Mouse (Mus musculus) cerebral cortex, adult 2 months (tissue): Measurements from ENCODE around the gene Hoxb4.

Experiments used
- WGBS: fragments of 180-500 bp; shearing (Covaris S2); methylation state at CpG from one replicate; pipeline ENCODE4 v1.1.7; 2018; 5-methylcytosine and 5-hydroxymethylcytosine counted together

The Hoxb4 gene

DNA sequence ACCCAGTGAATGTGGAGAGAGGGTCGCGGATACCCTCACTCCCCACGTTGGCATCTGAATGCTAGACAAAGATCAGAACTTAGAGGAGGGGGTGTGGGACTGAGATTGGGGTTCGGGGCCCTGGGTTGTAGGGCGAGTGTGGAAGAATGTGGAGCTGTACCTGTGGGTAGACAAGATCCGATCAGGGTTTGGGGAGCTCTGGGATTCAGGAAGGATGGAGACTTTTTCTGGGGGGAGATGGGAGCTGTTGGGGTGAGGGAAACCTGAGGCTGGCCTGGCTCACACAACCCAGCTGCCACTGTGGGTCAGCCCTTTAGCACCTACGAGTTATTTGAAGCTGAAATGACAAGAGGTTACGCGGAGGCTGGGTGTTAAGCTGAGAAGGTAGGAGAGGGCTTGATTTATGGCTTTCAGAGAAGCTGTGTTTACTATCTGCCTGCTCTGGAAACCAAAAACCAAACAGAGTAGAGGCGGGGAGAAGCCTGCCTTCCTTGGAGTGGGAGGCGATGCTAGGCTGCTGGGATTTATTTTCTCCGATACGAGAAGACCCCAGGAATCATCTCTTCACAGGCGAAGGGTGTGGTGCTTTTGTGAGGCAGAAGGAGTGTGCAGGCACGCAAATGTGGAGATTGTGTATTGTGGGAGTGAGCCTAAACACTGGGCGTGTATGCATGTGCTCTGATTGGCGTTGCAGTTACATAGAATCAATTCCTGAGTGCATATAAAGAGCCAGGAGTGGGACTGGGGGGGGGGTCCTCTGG is 15.4 kb downstream of the Hoxb4 start:
- 11% methylated on average over 17 of the region's 17 CpGs for WGBS

DNA sequence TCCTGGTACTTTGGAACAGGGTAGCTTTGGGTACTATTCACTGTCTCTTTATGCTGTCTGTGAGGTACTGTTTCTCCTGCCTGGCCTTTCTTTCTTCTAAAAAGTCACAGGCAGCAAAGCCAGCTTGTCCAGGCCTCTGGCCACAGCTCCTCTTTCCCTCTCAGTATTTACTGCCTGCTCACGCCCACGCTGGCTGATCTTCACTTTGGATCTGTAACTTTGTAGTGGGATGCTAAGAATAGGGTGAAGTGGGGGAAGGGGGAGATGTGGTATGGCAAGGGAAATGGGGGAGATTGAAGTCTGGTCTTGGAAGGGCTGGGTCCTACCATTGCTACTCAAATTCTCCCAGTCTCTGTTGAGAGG is 15.9 kb downstream of the Hoxb4 start:
- 13% methylated on average over 2 of the region's 2 CpGs for WGBS

- 41% methylated on average over 3 of the region's 3 CpGs for WGBS
These were observed 16.9 kb downstream of the Hoxb4 start for GRCm38 (mm10) chr11:96334998-96335397.

DNA sequence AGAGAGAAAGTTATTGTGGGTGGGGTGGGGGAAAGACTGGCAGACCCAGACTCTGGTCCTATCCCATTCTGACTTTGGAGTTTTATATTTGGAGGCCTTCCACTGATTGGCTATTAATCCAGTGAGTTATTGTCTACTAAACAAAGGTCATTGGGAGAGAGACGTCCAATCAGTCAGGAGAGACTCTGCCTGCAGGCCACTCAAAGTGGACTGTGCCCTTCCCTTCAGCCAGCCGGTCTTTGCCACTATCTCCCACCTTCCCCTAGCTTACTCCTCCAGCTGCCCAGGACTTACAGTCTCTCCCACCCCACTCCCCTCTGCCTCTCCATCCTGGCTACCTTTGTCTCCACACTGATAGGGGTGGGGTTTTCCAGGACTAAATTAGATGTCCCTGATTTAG is 18.5 kb downstream of the Hoxb4 start:
- 12% methylated on average over 2 of the region's 2 CpGs for WGBS

DNA sequence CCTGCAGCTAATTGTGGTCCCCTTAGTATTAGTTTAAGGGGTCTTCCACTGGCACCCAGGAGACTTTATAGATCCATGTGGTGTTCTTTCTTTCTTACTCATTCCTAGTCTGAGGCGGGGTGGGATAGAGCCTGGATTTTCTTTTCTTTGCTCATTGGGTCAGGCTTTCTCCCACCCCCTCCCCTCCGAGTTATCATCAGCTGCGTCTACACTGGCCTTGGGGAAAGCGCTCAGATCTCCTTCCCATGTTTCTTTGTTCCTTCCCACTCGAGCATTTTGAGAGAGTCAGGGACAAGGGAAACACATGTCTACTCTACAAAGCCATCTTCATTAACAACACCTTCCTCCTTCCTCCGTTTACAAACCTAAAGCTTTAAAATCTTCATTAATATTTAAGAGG is 19.0 kb downstream of the Hoxb4 start:
- 8% methylated on average over 6 of the region's 6 CpGs for WGBS

DNA sequence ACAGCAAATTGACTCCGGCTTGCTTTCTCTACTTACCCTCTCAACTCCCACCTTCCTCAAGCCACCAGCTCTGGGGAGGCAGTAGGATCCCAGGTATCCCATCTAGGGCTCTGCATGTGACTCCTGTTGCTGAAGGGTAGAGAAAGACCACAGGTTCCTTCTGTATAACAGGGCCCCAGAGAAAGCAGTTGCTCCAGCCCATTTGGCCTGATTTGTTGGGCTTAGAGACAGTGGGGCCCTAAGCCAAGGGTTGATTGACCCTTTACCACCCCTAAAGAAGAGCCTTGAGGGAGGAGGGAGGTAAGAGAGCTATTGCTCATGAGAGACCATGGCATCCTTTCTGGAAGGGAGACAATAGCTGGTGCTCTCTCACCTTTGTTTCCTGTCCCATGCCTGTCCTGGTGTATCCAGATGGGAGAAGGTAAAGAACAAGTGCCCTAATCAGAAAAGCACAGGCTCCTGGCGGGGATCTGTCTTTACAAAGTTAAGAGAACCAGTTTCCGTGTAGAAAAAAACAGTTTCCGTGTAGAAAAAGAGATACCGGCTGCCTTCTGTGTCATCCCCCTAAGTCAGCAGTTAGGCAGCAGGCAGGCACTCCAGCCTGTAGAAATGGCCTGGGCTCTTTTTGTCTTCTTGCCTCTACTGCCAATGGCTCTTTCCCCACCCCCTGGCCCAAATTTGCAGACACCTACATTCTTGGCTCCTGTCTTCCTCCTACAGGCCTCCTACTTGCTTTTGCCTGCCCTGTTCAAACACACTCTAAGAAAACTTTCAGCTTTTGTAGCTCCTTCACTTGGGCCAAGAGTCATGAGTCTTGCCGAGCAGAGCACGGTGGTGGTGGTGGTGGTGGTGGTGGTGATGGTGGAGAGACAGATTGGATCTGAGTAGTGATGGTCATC is 21.1 kb downstream of the Hoxb4 start:
- 14% methylated on average over 7 of the region's 7 CpGs for WGBS

GRCm38 (mm10) chr11:96340698-96341365 is 22.8 kb downstream of the Hoxb4 start:
- WGBS: 3% methylated on average over 33 of the region's 36 CpGs

GRCm38 (mm10) chr11:96341701-96342575 is 23.9 kb downstream of the Hoxb4 start:
- WGBS: 4% methylated on average over 40 of the region's 40 CpGs

GRCm38 (mm10) chr11:96342576-96342930 is 24.5 kb downstream of the Hoxb4 start:
- WGBS: under 1% methylated on average over 4 of the region's 4 CpGs

DNA sequence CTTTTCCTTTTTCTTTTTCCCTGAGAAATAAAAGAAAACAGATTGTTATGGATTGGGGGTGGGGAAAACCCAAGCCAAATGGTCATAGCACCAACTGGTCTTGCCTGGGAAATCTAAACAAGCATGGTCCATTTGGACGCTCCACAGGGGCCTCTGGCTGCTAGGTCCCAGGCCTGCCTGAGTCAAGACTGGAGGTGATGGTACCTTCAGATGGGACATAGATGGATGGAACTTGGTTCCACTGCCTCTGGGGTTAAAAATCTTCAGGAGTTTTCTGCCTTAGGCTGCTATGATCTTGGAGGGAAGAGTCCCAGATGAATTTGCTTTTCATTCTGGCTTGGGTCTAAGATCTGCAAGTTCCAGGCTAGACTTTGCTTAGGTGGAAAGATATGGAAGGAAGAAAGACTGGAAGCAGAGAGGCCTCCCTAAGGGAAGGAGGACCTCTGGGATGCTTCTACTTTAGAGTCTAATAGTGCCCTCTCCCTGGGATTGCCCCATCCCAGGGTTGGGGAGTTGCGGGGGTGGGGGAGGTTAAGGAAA is 25.2 kb downstream of the Hoxb4 start:
- WGBS: 7% methylated on average over 2 of the region's 2 CpGs

GRCm38 (mm10) chr11:96344061-96344877 is 26.2 kb downstream of the Hoxb4 start:
- 4% methylated on average over 40 of the region's 40 CpGs for WGBS

DNA sequence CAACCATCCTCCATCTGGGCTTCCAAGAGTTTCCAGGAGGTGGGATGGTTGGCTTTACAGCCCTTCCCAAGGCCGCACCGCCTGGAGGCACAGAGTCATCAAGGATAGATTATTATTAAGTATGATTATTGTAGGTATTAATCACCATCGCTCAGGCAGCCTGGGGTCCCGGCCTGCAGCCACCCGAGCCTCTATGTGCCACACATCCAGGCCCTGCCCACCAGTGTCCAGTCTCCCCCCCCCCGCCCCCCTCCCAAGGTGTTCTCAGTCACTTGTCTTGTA is 26.8 kb downstream of the Hoxb4 start:
- WGBS: 7% methylated on average over 6 of the region's 6 CpGs

DNA sequence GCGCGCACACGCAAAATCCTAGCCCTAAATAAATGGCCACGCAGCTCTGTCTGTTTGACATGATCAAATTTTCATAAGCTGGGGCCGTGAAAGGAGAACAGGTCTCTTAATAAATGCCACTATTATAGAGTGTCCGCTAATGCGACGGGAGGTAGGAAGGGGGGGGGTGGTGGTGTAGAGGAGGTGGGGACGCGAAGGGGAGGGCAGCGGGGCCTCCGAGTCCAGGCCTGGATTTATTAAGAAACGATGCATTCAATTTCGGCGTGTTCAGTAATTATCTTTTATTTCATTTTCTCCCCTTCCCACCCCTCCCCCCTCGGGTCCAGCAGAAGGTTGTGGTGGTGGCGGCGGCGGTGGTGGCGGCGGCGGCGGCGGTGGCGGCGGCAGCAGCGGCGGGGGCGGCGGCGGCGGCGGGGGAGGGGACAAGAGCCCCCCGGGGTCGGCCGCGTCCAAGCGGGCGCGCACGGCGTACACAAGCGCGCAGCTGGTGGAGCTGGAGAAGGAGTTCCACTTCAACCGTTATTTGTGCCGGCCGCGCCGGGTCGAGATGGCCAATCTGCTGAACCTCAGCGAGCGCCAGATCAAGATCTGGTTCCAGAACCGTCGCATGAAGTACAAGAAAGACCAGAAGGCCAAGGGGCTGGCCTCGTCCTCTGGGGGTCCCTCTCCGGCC is 27.3 kb downstream of the Hoxb4 start:
- 2% methylated on average over 43 of the region's 56 CpGs for WGBS

- 2% methylated on average over 45 of the region's 45 CpGs for WGBS
These were observed 28.1 kb downstream of the Hoxb4 start for GRCm38 (mm10) chr11:96345893-96346806.

DNA sequence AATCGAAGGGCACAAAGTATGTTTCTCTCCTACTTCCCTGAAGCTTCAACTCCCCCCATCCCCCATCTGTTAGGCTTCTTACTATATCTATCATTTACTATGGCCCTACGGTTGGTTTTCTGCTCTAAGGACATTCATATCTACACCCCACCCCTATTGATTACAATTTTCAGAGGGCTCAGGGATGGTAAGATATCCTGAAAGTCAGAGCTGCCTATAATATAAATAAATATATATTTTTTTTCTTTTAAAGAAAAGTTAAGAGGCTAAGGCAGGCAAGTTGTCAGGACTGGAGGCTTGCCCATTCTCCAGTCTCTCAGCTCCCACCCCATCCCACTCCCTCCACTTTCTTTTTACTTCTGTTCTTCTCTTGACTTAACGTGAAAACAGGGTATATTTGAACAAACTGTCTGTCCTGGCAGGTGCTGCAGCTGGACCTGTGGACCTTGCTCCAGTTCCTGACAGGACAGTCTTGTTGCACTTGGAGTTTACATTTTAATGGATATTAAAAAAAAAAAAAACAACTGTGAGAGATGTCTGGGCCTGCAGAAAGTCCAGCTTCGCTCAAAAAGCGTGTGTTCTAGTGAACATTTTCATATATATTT is 29.0 kb downstream of the Hoxb4 start:
- 15% methylated on average over 5 of the region's 5 CpGs for WGBS

GRCm38 (mm10) chr11:96347717-96348116 is 29.6 kb downstream of the Hoxb4 start:
- WGBS: 8% methylated on average over 4 of the region's 4 CpGs

DNA sequence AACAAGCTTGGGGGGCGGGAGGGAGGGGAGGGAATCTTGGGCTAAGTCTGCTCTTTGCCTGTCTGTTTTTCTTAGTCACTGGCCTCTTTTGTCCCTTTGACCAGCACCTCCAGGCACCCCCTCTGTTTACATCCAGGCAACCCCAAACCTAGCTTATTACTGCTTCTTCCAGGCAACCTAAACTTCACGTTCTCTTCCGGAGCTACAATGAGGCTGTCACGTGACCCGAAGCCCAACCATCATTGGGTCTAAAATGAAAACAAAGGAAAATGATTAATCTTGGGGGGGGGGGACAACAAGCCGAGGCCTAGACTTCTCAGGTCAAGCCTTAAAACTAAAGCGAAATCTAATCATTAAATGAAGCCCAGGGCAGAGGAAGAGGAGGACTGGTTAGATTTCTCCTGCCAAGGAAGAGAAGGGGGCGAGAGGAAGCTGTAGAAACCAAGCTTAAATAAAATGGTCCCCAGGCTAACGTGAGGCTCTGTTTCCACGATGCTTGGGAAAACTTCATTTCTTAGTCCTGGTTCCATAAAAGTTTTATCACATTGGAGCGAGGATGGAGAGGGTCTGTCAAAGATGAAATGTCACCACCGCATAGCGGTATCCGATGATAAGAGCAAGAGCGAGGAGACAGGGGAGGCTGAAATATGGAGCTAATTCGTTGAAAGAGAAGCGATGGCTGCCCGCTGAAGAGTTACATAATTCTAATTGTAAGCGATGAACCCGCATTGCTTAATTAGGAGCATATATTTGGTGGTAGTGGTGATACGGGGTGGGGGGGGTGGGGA is 30.3 kb downstream of the Hoxb4 start:
- 9% methylated on average over 21 of the region's 21 CpGs for whole genome bisulfite sequencing

DNA sequence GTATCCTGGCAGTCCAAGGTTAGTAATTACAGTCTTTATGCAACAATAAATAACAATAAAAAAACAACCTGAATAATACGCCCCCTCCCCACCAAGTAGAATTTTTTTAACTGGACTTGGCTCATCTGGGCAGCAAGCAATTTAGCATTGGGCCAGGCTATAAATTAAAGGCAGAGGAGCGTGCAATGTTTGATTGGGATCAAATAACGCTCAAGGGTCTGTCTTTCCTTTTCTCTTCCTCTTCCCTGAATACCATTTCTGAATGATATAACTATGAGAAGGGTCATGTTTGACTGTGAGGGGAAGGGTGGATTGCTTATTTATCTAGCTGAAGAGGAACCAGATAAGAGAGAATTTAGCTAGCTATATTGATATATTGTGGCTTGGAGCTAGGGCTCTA is 30.9 kb downstream of the Hoxb4 start:
- 22% methylated on average over 3 of the region's 3 CpGs for WGBS
